Comparison of ENCODE assay signal across 8 mouse cellular contexts in genomic region chr10:59615411-59615810, GRCm38 (mm10). TPM values are rescaled to one million over a fixed set of nuclear protein-coding genes. Genes with fewer than 3 reads are reported as not detected.
A peak's percentile ranks its signal among the peaks of the same experiment; 100 is the strongest.
DNase-seq lines count a peak whose midpoint lies in the region; ATAC-seq lines count a peak whose summit lies in the region.

No protein-coding gene starts in this region.

- peak overlapping the region; percentile 89 for H3K4me3 ChIP-seq in kidney, embryonic 16.5 days (ENCODE audit: low read length)
- H3K4me3 ChIP-seq in hindbrain, embryonic 10.5 days = peak overlapping the region; percentile 92
- peak overlapping the region; percentile 91 for H3K4me3 ChIP-seq in midbrain, embryonic 10.5 days

- H3K4me1 ChIP-seq in kidney, embryonic 16.5 days (ENCODE audit: insufficient read depth, low read length) = peaks cover 32% of the 10 kb centered on the region
- H3K4me1 ChIP-seq in hindbrain, embryonic 10.5 days (replicated peaks) = peaks cover 24% of the 10 kb centered on the region
- peaks cover 28% of the 10 kb centered on the region for H3K4me1 ChIP-seq in midbrain, embryonic 10.5 days

- DNase-seq in kidney, adult 11 months = no peak
- DNase-seq in brain, adult 2 months (ENCODE audit: low read depth, low spot score) = peak; percentile 49
- DNase-seq in hindbrain, embryonic 10.5 days (ENCODE audit: low spot score) = no peak
- no peak for DNase-seq in midbrain, embryonic 10.5 days (ENCODE audit: low spot score)
- no peak for DNase-seq in layer of hippocampus, postnatal 14 days (ENCODE audit: low spot score in 2 of 2)
- DNase-seq in ovary, postnatal 10 days (ENCODE audit: low spot score) = no peak

- H3K27ac ChIP-seq in kidney, embryonic 16.5 days (ENCODE audit: low read length) = no peak overlapping the region
- H3K27ac ChIP-seq in hindbrain, embryonic 10.5 days = no peak overlapping the region
- H3K27ac ChIP-seq in midbrain, embryonic 10.5 days (replicated peaks) = peak overlapping the region; percentile 94; the same call in 1 of the 2 replicates

- peak overlapping the region; percentile 96 for H3K9ac ChIP-seq in kidney, embryonic 16.5 days (replicated peaks; ENCODE audit: low read length)

- ATAC-seq in kidney, embryonic 16.5 days (ENCODE audit: low FRiP score, low TSS enrichment) = no peak
- ATAC-seq in monocyte, adult 5-6 weeks (replicated peaks; ENCODE audit: insufficient number of reproducible peaks, low FRiP score, low TSS enrichment, poor library complexity, severe bottlenecking) = no peak

- 32% methylated on average over 5 of the region's 5 CpGs for WGBS in kidney, embryonic 16.5 days
- 36% methylated on average over 5 of the region's 5 CpGs for WGBS in hindbrain, embryonic 10.5 days
- 47% methylated on average over 5 of the region's 5 CpGs for WGBS in midbrain, embryonic 10.5 days

- no peaks in the 10 kb centered on the region for H3K27me3 ChIP-seq in kidney, embryonic 16.5 days (ENCODE audit: insufficient read depth, low read length)
- peaks cover 6% of the 10 kb centered on the region; the same call in 1 of the 2 replicates for H3K27me3 ChIP-seq in hindbrain, embryonic 10.5 days (ENCODE audit: insufficient read depth, poor library complexity, severe bottlenecking)
- 0 out of 2 replicates have a peak, but pooled peaks cover 9% of the 10 kb centered on the region for H3K27me3 ChIP-seq in midbrain, embryonic 10.5 days (ENCODE audit: low read depth, poor library complexity, severe bottlenecking)

- H3K9me3 ChIP-seq in kidney, embryonic 16.5 days (ENCODE audit: low read length) = no peaks in the 10 kb centered on the region
- H3K9me3 ChIP-seq in hindbrain, embryonic 10.5 days = no peaks in the 10 kb centered on the region
- H3K9me3 ChIP-seq in midbrain, embryonic 10.5 days (replicated peaks) = no peaks in the 10 kb centered on the region

- H3K36me3 ChIP-seq in kidney, embryonic 16.5 days (ENCODE audit: insufficient read depth, low read length) = no peaks in the 10 kb centered on the region
- H3K36me3 ChIP-seq in hindbrain, embryonic 10.5 days = no peaks in the 10 kb centered on the region
- H3K36me3 ChIP-seq in midbrain, embryonic 10.5 days = no peaks in the 10 kb centered on the region

- peak overlapping the region; percentile 86 for H3K4me2 ChIP-seq in kidney, embryonic 16.5 days (replicated peaks; ENCODE audit: low read depth, low read length)

RNA-seq across cellular contexts. Expression of gene Gm10322, which starts 0.5 kb away (rescaled TPM):
- polyA plus RNA-seq in kidney, embryonic 16.5 days (2015; fragmentation: Nextera tagmentation; extraction: Ambion mirVana) = not detected in 2 replicates
- polyA plus RNA-seq in hindbrain, embryonic 10.5 days (2016; fragmentation: Nextera tagmentation; extraction: Ambion mirVana) = not detected in 2 replicates
- not detected in 2 replicates for polyA plus RNA-seq in midbrain, embryonic 10.5 days (2016; fragmentation: Nextera tagmentation; extraction: Ambion mirVana)
- not detected for total RNA-seq in layer of hippocampus, postnatal 14 days (2021)
- total RNA-seq in monocyte, adult 5-6 weeks (2017) = not detected in 3 replicates

RNA-seq across cellular contexts. Expression of gene Mcu, which starts 1.1 kb away (rescaled TPM):
- polyA plus RNA-seq in kidney, embryonic 16.5 days (2015; fragmentation: Nextera tagmentation; extraction: Ambion mirVana) = 34.7 and 37.2 TPM in 2 replicates
- 18.6 and 19.2 TPM in 2 replicates for polyA plus RNA-seq in hindbrain, embryonic 10.5 days (2016; fragmentation: Nextera tagmentation; extraction: Ambion mirVana)
- 18.5 and 18.6 TPM in 2 replicates for polyA plus RNA-seq in midbrain, embryonic 10.5 days (2016; fragmentation: Nextera tagmentation; extraction: Ambion mirVana)
- total RNA-seq in layer of hippocampus, postnatal 14 days (2021) = 10 to 100 TPM; 57.7 to 58.3 TPM
- total RNA-seq in monocyte, adult 5-6 weeks (2017) = 14.7 to 23.8 TPM (median 23.2 TPM) in 3 replicates
